Mouse (Mus musculus): ENCODE data around the gene Klhl10. TPM values are rescaled to one million over a fixed set of nuclear protein-coding genes. Genes with fewer than 3 reads are reported as not detected.

Gene Klhl10
- polyA plus RNA-seq, 1 experiment = 1.4 TPM

- DNase-seq (ENCODE audit: low read depth) = no peak
Observed at GRCm38 (mm10) chr11:100399727-100400538, 41.8 kb upstream of the Klhl10 start.

GRCm38 (mm10) chr11:100400842-100401241 lies 40.9 kb upstream of the Klhl10 start:
- no peak for DNase-seq (ENCODE audit: low read depth)
- TF ChIP-seq CTCF (IDR thresholded peaks at IDR 0.05; ENCODE audit: borderline replicate concordance, extremely low read depth, insufficient read depth, insufficient read length) (no peak), POLR2A (IDR thresholded peaks at IDR 0.05; ENCODE audit: borderline replicate concordance, extremely low read depth, insufficient read depth, insufficient read length, poor library complexity, severe bottlenecking) (no peak)

More at GRCm38 (mm10) chr11:100399727-100400538, 41.8 kb upstream of the Klhl10 start:
- TF ChIP-seq POLR2A (IDR thresholded peaks at IDR 0.05; ENCODE audit: borderline replicate concordance, extremely low read depth, insufficient read depth, insufficient read length, poor library complexity, severe bottlenecking) (no peak), CTCF (IDR thresholded peaks at IDR 0.05; ENCODE audit: borderline replicate concordance, extremely low read depth, insufficient read depth, insufficient read length) (no peak)

DNA sequence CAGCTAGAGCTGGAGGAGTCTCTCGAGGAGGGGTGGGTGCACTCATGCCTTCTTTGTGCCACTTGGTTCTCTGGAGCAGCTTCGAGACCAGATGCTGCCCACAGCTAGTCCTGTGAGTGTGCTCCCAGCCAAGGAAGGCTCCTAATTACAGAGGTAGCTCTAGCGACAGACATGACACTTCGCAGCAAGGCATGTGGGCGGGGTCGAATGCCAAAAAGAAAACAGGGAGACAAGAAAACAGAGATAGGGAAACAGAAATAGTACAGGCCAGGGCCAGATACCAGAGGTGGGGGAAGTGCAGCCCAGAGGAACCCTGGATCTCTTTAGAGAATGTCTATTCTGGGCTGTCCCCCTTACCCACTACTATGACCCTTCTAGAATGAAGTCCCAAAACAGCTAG lies 39.5 kb upstream of the Klhl10 start:
- TF ChIP-seq POLR2A (IDR thresholded peaks at IDR 0.05; ENCODE audit: borderline replicate concordance, extremely low read depth, insufficient read depth, insufficient read length, poor library complexity, severe bottlenecking) = no peak
- no peak for TF ChIP-seq CTCF (IDR thresholded peaks at IDR 0.05; ENCODE audit: borderline replicate concordance, extremely low read depth, insufficient read depth, insufficient read length)
- peak; percentile 23 for DNase-seq (ENCODE audit: low read depth)

- no peak for DNase-seq (ENCODE audit: low read depth)
- TF ChIP-seq POLR2A (IDR thresholded peaks at IDR 0.05; ENCODE audit: borderline replicate concordance, extremely low read depth, insufficient read depth, insufficient read length, poor library complexity, severe bottlenecking) (no peak), CTCF (IDR thresholded peaks at IDR 0.05; ENCODE audit: borderline replicate concordance, extremely low read depth, insufficient read depth, insufficient read length) (no peak)
Observed at GRCm38 (mm10) chr11:100402682-100403081, 39.0 kb upstream of the Klhl10 start.

- peak; percentile 40 for DNase-seq (ENCODE audit: low read depth)
- TF ChIP-seq CTCF (IDR thresholded peaks at IDR 0.05; ENCODE audit: borderline replicate concordance, extremely low read depth, insufficient read depth, insufficient read length) (no peak), POLR2A (IDR thresholded peaks at IDR 0.05; ENCODE audit: borderline replicate concordance, extremely low read depth, insufficient read depth, insufficient read length, poor library complexity, severe bottlenecking) (no peak)
Observed at GRCm38 (mm10) chr11:100403445-100404134, 38.1 kb upstream of the Klhl10 start.

DNA sequence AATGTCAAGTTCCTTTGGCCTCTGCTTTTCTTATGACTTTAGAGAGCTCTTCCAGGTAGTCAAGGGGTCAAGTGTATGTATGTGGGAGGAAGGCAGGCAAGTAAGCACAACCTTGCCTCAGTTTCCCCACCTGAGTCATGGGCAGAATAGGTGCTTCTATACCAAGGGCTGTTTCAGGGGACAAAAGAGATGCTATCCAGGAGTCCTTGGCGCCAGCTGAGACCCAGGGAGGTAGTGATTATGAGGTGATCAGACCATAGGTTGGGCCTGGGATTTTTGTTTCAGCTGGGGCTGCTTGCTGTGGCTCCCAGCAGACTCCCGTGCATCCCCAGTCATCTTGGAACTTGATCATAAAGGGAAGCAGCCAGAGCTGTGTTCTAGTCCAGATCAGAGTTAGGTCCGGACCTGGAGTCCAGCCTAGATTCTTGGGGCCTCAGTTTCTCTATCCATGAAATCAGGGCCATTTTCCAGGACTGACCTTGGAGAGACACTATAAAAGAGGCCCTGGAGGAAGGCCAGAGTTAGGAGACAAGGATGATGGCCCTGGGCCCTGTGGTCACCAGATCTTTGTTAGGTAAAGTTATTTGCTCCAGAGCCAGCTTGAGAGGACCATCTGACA lies 37.2 kb upstream of the Klhl10 start:
- TF ChIP-seq POLR2A (IDR thresholded peaks at IDR 0.05; ENCODE audit: borderline replicate concordance, extremely low read depth, insufficient read depth, insufficient read length, poor library complexity, severe bottlenecking) (no peak), CTCF (IDR thresholded peaks at IDR 0.05; ENCODE audit: borderline replicate concordance, extremely low read depth, insufficient read depth, insufficient read length) (no peak)
- DNase-seq (ENCODE audit: low read depth) = no peak

DNA sequence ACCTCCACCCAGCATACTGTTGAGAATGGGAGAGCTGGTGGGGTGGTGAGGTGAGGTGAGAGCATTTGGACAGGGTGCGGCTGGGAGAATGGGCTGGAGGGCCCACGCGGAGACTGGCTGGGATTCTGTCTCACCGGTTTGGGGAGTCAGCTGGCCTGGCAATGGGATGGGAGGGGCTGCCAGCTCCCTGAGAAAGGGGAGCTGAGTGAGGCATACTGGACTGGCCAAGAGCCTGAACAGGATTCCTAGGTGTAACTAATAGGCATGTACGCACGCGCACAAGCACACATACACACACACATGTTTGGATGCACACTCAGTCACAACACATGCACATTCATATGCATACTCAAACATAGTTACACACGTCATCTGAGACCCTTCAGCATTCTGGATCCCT lies 35.4 kb upstream of the Klhl10 start:
- DNase-seq (ENCODE audit: low read depth) = no peak
- TF ChIP-seq CTCF (IDR thresholded peaks at IDR 0.05; ENCODE audit: borderline replicate concordance, extremely low read depth, insufficient read depth, insufficient read length) = no peak
- no peak for TF ChIP-seq POLR2A (IDR thresholded peaks at IDR 0.05; ENCODE audit: borderline replicate concordance, extremely low read depth, insufficient read depth, insufficient read length, poor library complexity, severe bottlenecking)

DNA sequence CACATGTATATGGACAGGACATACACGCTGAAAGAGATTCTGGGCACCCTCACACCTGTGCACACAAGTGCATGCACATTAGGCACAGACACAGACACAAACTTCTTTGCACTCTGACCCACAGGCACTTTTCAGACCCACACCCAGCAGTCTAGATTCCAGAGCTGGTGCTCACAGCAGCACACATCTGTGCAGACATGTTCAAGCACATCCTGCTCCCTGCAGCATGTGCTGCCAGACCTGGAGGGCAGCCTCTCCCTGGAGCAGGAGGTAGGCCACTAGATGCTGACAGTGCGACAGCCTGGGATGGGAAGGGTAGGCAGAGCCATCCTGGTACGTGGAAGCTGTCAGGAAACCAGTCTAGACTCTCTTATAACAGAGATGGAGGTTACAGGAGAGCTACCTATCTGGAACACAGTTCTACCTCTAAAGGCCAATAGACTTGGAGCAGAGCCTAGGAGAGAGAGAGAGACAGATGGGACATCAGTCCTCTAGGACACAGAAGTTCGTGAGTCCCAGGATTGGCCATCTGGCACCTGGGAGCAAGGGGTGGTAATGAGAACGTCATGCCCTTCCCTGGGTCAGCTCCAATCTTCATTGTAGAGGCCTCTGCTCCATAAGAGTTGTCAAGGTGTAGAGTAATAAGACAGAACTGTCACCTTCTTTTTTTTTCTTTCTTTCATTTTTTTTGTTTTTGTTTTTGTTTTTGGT lies 34.6 kb upstream of the Klhl10 start:
- TF ChIP-seq POLR2A (IDR thresholded peaks at IDR 0.05; ENCODE audit: borderline replicate concordance, extremely low read depth, insufficient read depth, insufficient read length, poor library complexity, severe bottlenecking) (no peak), CTCF (IDR thresholded peaks at IDR 0.05; ENCODE audit: borderline replicate concordance, extremely low read depth, insufficient read depth, insufficient read length) (no peak)
- DNase-seq (ENCODE audit: low read depth) = no peak

GRCm38 (mm10) chr11:100408076-100408834 lies 33.5 kb upstream of the Klhl10 start:
- TF ChIP-seq CTCF (IDR thresholded peaks at IDR 0.05; ENCODE audit: borderline replicate concordance, extremely low read depth, insufficient read depth, insufficient read length) (peak; percentile 76), POLR2A (IDR thresholded peaks at IDR 0.05; ENCODE audit: borderline replicate concordance, extremely low read depth, insufficient read depth, insufficient read length, poor library complexity, severe bottlenecking) (no peak)
- DNase-seq (ENCODE audit: low read depth) = peak; percentile 71

DNA sequence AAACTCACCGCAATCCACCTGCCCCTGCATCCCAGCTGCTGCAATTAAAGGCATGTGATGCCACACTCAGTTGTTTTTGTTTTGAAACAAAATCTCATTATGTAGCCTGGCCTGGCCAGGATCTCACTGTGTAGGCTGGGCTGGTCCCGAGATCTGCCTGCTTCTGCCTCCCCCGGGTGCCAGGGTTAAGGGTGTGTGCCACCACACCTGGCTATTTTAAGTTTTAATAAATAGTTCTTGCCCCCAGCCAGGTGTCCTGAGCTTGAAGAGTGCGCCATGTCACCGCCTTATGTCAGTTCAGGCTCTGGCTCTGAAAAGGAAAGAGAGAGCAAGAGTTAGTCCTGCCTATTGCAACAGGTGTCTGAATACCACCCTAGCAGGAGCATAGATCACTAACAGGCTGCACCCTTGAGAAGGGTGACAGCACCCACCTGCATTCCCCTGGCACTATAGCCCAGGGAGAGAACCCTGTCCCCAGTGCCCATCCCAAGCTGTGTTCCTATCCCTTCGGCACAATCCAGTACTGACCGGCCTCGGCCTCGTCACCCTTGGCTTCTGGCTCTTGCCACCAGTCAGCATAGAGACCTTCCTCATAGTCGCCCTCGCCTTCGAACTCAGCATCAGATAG lies 32.8 kb upstream of the Klhl10 start:
- no peak for DNase-seq (ENCODE audit: low read depth)
- no peak for TF ChIP-seq CTCF (IDR thresholded peaks at IDR 0.05; ENCODE audit: borderline replicate concordance, extremely low read depth, insufficient read depth, insufficient read length)
- TF ChIP-seq POLR2A (IDR thresholded peaks at IDR 0.05; ENCODE audit: borderline replicate concordance, extremely low read depth, insufficient read depth, insufficient read length, poor library complexity, severe bottlenecking) = no peak
